Mouse (Mus musculus) cerebellum, postnatal 4 days (tissue): Measurements from ENCODE around the gene Ptges.
"Not testable (repeated sequence)": the region's sequence is repeated elsewhere in the genome, so short reads cannot be mapped to it uniquely, and the experiment has no call there.

Source experiments
- DNase-seq, 2 experiments: peaks; one replicate each; pipeline ENCODE4 v3.0.0; 2022; ENCODE audit warnings: low spot score in 2 of 2, mixed read lengths in 1 of 2

Ptges gene

GRCm38 (mm10) chr2:30928893-30929482 is 675 bp downstream of the Ptges start:
- no peak for DNase-seq

- DNase-seq = peak; percentile 72 to 89
Observed at GRCm38 (mm10) chr2:30927844-30928628, 1.6 kb downstream of the Ptges start.

- DNase-seq = no peak
Observed at GRCm38 (mm10) chr2:30927151-30927781, 2.4 kb downstream of the Ptges start.

- DNase-seq = no peak
Observed at GRCm38 (mm10) chr2:30926381-30926780, 3.3 kb downstream of the Ptges start.

- DNase-seq = no peak
Observed at GRCm38 (mm10) chr2:30925181-30925580, 4.5 kb downstream of the Ptges start.

- DNase-seq = no peak
Observed at GRCm38 (mm10) chr2:30923099-30923498, 6.6 kb downstream of the Ptges start.

GRCm38 (mm10) chr2:30920216-30920615 is 9.4 kb downstream of the Ptges start:
- no peak for DNase-seq

- no peak for DNase-seq
Observed at GRCm38 (mm10) chr2:30918780-30919329, 10.8 kb downstream of the Ptges start.

- no peak for DNase-seq
Observed at GRCm38 (mm10) chr2:30918126-30918525, 11.5 kb downstream of the Ptges start.

GRCm38 (mm10) chr2:30917649-30918048 is 12.0 kb downstream of the Ptges start:
- DNase-seq = no peak

GRCm38 (mm10) chr2:30915933-30916332 is 13.7 kb downstream of the Ptges start:
- DNase-seq = not testable (repeated sequence)

- DNase-seq = no peak
Observed at GRCm38 (mm10) chr2:30915376-30915775, 14.3 kb downstream of the Ptges start.

GRCm38 (mm10) chr2:30914836-30915235 is 14.8 kb downstream of the Ptges start:
- DNase-seq = no peak

GRCm38 (mm10) chr2:30913022-30913421 is 16.6 kb downstream of the Ptges start:
- no peak for DNase-seq

GRCm38 (mm10) chr2:30912291-30912773 is 17.3 kb downstream of the Ptges start:
- DNase-seq = no peak

GRCm38 (mm10) chr2:30906641-30907040 is 23.0 kb downstream of the Ptges start:
- no peak for DNase-seq

- DNase-seq = no peak
Observed at GRCm38 (mm10) chr2:30905906-30906305, 23.8 kb downstream of the Ptges start.

- DNase-seq = no peak
Observed at GRCm38 (mm10) chr2:30904991-30905390, 24.7 kb downstream of the Ptges start.

GRCm38 (mm10) chr2:30904231-30904630 is 25.4 kb downstream of the Ptges start:
- no peak for DNase-seq

GRCm38 (mm10) chr2:30902726-30903722 is 26.6 kb downstream of the Ptges start:
- no peak for DNase-seq

GRCm38 (mm10) chr2:30902256-30902655 is 27.4 kb downstream of the Ptges start:
- no peak for DNase-seq
